In genomic region chr16:10873654-10874053, GRCm38 (mm10) we compare ENCODE assay signal across 8 mouse cellular contexts. TPM values are rescaled to one million over a fixed set of nuclear protein-coding genes. Genes with fewer than 3 reads are reported as not detected.
DNase-seq lines count a peak whose midpoint lies in the region; ATAC-seq lines count a peak whose summit lies in the region.

No protein-coding gene starts in this region.

- DNase-seq in B cell, adult 2 months, result peak; percentile 90 to 91
- DNase-seq in adrenal gland, postnatal 36 days, result peak; percentile 82 to 83
- DNase-seq in embryonic facial prominence, embryonic 11.5 days (ENCODE audit: low spot score), result peak; percentile 93
- peak; percentile 86 for DNase-seq in heart, adult 8-10 months (ENCODE audit: low spot score)
- DNase-seq in naive thymus-derived CD4-positive, alpha-beta T cell, adult 2 months (ENCODE audit: low read depth), result peak; percentile 89
- peak; percentile 69 to 76 for DNase-seq in spleen, postnatal 36 days (ENCODE audit: low spot score in 2 of 2)

- no peak overlapping the region for H3K27ac ChIP-seq in embryonic facial prominence, embryonic 11.5 days (replicated peaks; ENCODE audit: low read depth, low read length)
- H3K27ac ChIP-seq in kidney, embryonic 15.5 days, result no peak overlapping the region
- H3K27ac ChIP-seq in limb, embryonic 15.5 days, result no peak overlapping the region

- peak; percentile 20; the same call in 1 of the 2 replicates for ATAC-seq in embryonic facial prominence, embryonic 11.5 days (replicated peaks; ENCODE audit: insufficient number of reproducible peaks, low FRiP score, low TSS enrichment, low read depth)
- peak; percentile 43 for ATAC-seq in kidney, embryonic 15.5 days (replicated peaks; ENCODE audit: low FRiP score)
- ATAC-seq in limb, embryonic 15.5 days (ENCODE audit: insufficient number of reproducible peaks, low FRiP score, low TSS enrichment, low read depth), result 0 out of 2 replicates have a peak, but pooled peaks have one; percentile 9

- H3K4me3 ChIP-seq in embryonic facial prominence, embryonic 11.5 days (ENCODE audit: low read depth, low read length), result no peak overlapping the region
- no peak overlapping the region for H3K4me3 ChIP-seq in kidney, embryonic 15.5 days (replicated peaks)
- H3K4me3 ChIP-seq in limb, embryonic 15.5 days, result no peak overlapping the region

- no peaks in the 10 kb centered on the region for H3K9me3 ChIP-seq in embryonic facial prominence, embryonic 11.5 days (replicated peaks; ENCODE audit: control insufficient read depth, low read length)
- no peaks in the 10 kb centered on the region for H3K9me3 ChIP-seq in kidney, embryonic 15.5 days (replicated peaks)
- H3K9me3 ChIP-seq in limb, embryonic 15.5 days, result no peaks in the 10 kb centered on the region

- H3K27me3 ChIP-seq in embryonic facial prominence, embryonic 11.5 days (ENCODE audit: control insufficient read depth, insufficient read depth, low read length), result no peaks in the 10 kb centered on the region
- H3K27me3 ChIP-seq in kidney, embryonic 15.5 days, result no peaks in the 10 kb centered on the region
- no peaks in the 10 kb centered on the region for H3K27me3 ChIP-seq in limb, embryonic 15.5 days

- H3K4me1 ChIP-seq in embryonic facial prominence, embryonic 11.5 days (ENCODE audit: control insufficient read depth, insufficient read depth, low read length), result no peaks in the 10 kb centered on the region
- peaks cover 4% of the 10 kb centered on the region; the same call in 1 of the 2 replicates for H3K4me1 ChIP-seq in kidney, embryonic 15.5 days
- H3K4me1 ChIP-seq in limb, embryonic 15.5 days, result no peaks in the 10 kb centered on the region

- H3K36me3 ChIP-seq in embryonic facial prominence, embryonic 11.5 days (replicated peaks; ENCODE audit: control insufficient read depth, insufficient read depth, low read depth, low read length), result no peaks in the 10 kb centered on the region
- H3K36me3 ChIP-seq in kidney, embryonic 15.5 days, result no peaks in the 10 kb centered on the region
- H3K36me3 ChIP-seq in limb, embryonic 15.5 days, result no peaks in the 10 kb centered on the region

- 2% methylated on average over 5 of the region's 5 CpGs for WGBS in embryonic facial prominence, embryonic 11.5 days
- 3% methylated on average over 5 of the region's 5 CpGs for WGBS in kidney, embryonic 15.5 days
- 5% methylated on average over 5 of the region's 5 CpGs for WGBS in limb, embryonic 15.5 days

- no peak overlapping the region for H3K4me2 ChIP-seq in embryonic facial prominence, embryonic 11.5 days (ENCODE audit: low read depth, low read length)
- no peak overlapping the region for H3K4me2 ChIP-seq in kidney, embryonic 15.5 days
- no peak overlapping the region for H3K4me2 ChIP-seq in limb, embryonic 15.5 days

- H3K9ac ChIP-seq in embryonic facial prominence, embryonic 11.5 days (replicated peaks; ENCODE audit: low read length), result no peak overlapping the region
- H3K9ac ChIP-seq in kidney, embryonic 15.5 days, result no peak overlapping the region
- no peak overlapping the region for H3K9ac ChIP-seq in limb, embryonic 15.5 days

RNA-seq across cellular contexts. Expression of gene Rmi2, which starts 38.8 kb away (rescaled TPM):
- total RNA-seq in adrenal gland, postnatal 36 days (2021), result under 1 TPM; 0.46 to 0.93 TPM
- polyA plus RNA-seq in embryonic facial prominence, embryonic 11.5 days (2014; fragmentation: Nextera tagmentation; extraction: Ambion mirVana), result 2.7 and 2.9 TPM in 2 replicates
- under 1 TPM; 0.29 to 0.41 (median 0.32) TPM for total RNA-seq in heart, adult 8-10 months (2022)
- 4.1 and 4.2 TPM in 2 replicates for polyA plus RNA-seq in kidney, embryonic 15.5 days (2015; fragmentation: Nextera tagmentation; extraction: Ambion mirVana)
- polyA plus RNA-seq in limb, embryonic 15.5 days (2015; fragmentation: Nextera tagmentation; extraction: Ambion mirVana), result 2.8 and 3.0 TPM in 2 replicates
